Mouse (Mus musculus): ENCODE results near the gene Fnip2. TPM values are rescaled to one million over a fixed set of nuclear protein-coding genes. Genes with fewer than 3 reads are reported as not detected.

The Fnip2 gene
- total RNA-seq, 2 experiments from 2014 or later, result 35.5 to 93.3 TPM

GRCm38 (mm10) chr3:79566716-79567691 lies 592 bp downstream of the Fnip2 start:
- ATAC-seq (replicated peaks; ENCODE audit: low FRiP score, poor library complexity, severe bottlenecking), result peak; percentile 13; the same call in 1 of the 2 replicates

GRCm38 (mm10) chr3:79564875-79565606 lies 2.6 kb downstream of the Fnip2 start:
- ATAC-seq (replicated peaks; ENCODE audit: low FRiP score, poor library complexity, severe bottlenecking), result no peak

GRCm38 (mm10) chr3:79563511-79563910 lies 4.1 kb downstream of the Fnip2 start:
- ATAC-seq (replicated peaks; ENCODE audit: low FRiP score, poor library complexity, severe bottlenecking), result no peak

- ATAC-seq (replicated peaks; ENCODE audit: low FRiP score, poor library complexity, severe bottlenecking), result no peak
Measured at GRCm38 (mm10) chr3:79561784-79562715, 5.5 kb downstream of the Fnip2 start.

GRCm38 (mm10) chr3:79560555-79560954 lies 7.0 kb downstream of the Fnip2 start:
- no peak for ATAC-seq (replicated peaks; ENCODE audit: low FRiP score, poor library complexity, severe bottlenecking)

GRCm38 (mm10) chr3:79559773-79560045 lies 7.9 kb downstream of the Fnip2 start:
- ATAC-seq (replicated peaks; ENCODE audit: low FRiP score, poor library complexity, severe bottlenecking), result no peak

- no peak for ATAC-seq (replicated peaks; ENCODE audit: low FRiP score, poor library complexity, severe bottlenecking)
Measured at GRCm38 (mm10) chr3:79559021-79559772, 8.4 kb downstream of the Fnip2 start.

GRCm38 (mm10) chr3:79555061-79555460 lies 12.5 kb downstream of the Fnip2 start:
- ATAC-seq (replicated peaks; ENCODE audit: low FRiP score, poor library complexity, severe bottlenecking), result no peak

GRCm38 (mm10) chr3:79553779-79554178 lies 13.8 kb downstream of the Fnip2 start:
- no peak for ATAC-seq (replicated peaks; ENCODE audit: low FRiP score, poor library complexity, severe bottlenecking)

- no peak for ATAC-seq (replicated peaks; ENCODE audit: low FRiP score, poor library complexity, severe bottlenecking)
Measured at GRCm38 (mm10) chr3:79551826-79552552, 15.6 kb downstream of the Fnip2 start.

GRCm38 (mm10) chr3:79549751-79550393 lies 17.7 kb downstream of the Fnip2 start:
- no peak for ATAC-seq (replicated peaks; ENCODE audit: low FRiP score, poor library complexity, severe bottlenecking)

GRCm38 (mm10) chr3:79548681-79549437 lies 18.7 kb downstream of the Fnip2 start:
- ATAC-seq (replicated peaks; ENCODE audit: low FRiP score, poor library complexity, severe bottlenecking), result no peak

- 0 out of 2 replicates have a peak, but pooled peaks have one; percentile 61 for ATAC-seq (replicated peaks; ENCODE audit: low FRiP score, poor library complexity, severe bottlenecking)
Measured at GRCm38 (mm10) chr3:79542585-79542984, 25.0 kb downstream of the Fnip2 start.

GRCm38 (mm10) chr3:79539656-79540055 lies 27.9 kb downstream of the Fnip2 start:
- ATAC-seq (replicated peaks; ENCODE audit: low FRiP score, poor library complexity, severe bottlenecking), result no peak

GRCm38 (mm10) chr3:79539124-79539523 lies 28.5 kb downstream of the Fnip2 start:
- ATAC-seq (replicated peaks; ENCODE audit: low FRiP score, poor library complexity, severe bottlenecking), result no peak

GRCm38 (mm10) chr3:79538342-79538741 lies 29.3 kb downstream of the Fnip2 start:
- ATAC-seq (replicated peaks; ENCODE audit: low FRiP score, poor library complexity, severe bottlenecking), result no peak

GRCm38 (mm10) chr3:79537626-79538203 lies 29.9 kb downstream of the Fnip2 start:
- ATAC-seq (replicated peaks; ENCODE audit: low FRiP score, poor library complexity, severe bottlenecking), result no peak
